Mouse (Mus musculus) kidney, postnatal 36 days (tissue): ENCODE data around the gene Gnb1.

Experiments
- DNase-seq, 2 experiments: peaks; one replicate each; pipeline ENCODE4 v3.0.0; 2021 to 2022; ENCODE audit warnings: mixed read lengths in 2 of 2

The Gnb1 gene

GRCm38 (mm10) chr4:155580420-155580819, 89.3 kb downstream of the Gnb1 start:
- peak; percentile 38 to 81 for DNase-seq

GRCm38 (mm10) chr4:155582279-155582905, 91.2 kb downstream of the Gnb1 start:
- no peak for DNase-seq

GRCm38 (mm10) chr4:155589356-155589755, 98.2 kb downstream of the Gnb1 start:
- DNase-seq = no peak

GRCm38 (mm10) chr4:155591012-155591719, 100.0 kb downstream of the Gnb1 start:
- DNase-seq = no peak

- DNase-seq = no peak
Measured at GRCm38 (mm10) chr4:155593780-155594179, 102.6 kb downstream of the Gnb1 start.

- no peak for DNase-seq
Measured at GRCm38 (mm10) chr4:155595777-155596176, 104.6 kb downstream of the Gnb1 start.

GRCm38 (mm10) chr4:155596606-155597005, 105.4 kb downstream of the Gnb1 start:
- no peak for DNase-seq

GRCm38 (mm10) chr4:155598536-155598935, 107.4 kb downstream of the Gnb1 start:
- DNase-seq = no peak

- no peak for DNase-seq
Measured at GRCm38 (mm10) chr4:155599901-155600825, 109.0 kb downstream of the Gnb1 start.

- DNase-seq = peak; percentile 93 to 97
Measured at GRCm38 (mm10) chr4:155601091-155601996, 110.2 kb downstream of the Gnb1 start, which contains the start of gene Slc35e2. Gene Slc35e2, plus strand, starts transcription at chr4:155601416.

- no peak for DNase-seq
Measured at GRCm38 (mm10) chr4:155601997-155602456, 110.9 kb downstream of the Gnb1 start.

- no peak for DNase-seq
Measured at GRCm38 (mm10) chr4:155602753-155603152, 111.6 kb downstream of the Gnb1 start.

GRCm38 (mm10) chr4:155603801-155604200, 112.6 kb downstream of the Gnb1 start:
- no peak for DNase-seq

- DNase-seq = no peak
Measured at GRCm38 (mm10) chr4:155605132-155605531, 114.0 kb downstream of the Gnb1 start.

- DNase-seq = no peak
Measured at GRCm38 (mm10) chr4:155606825-155607224, 115.7 kb downstream of the Gnb1 start.
